Mouse (Mus musculus): Measurements from ENCODE around the gene Flna. TPM values are rescaled to one million over a fixed set of nuclear protein-coding genes. Genes with fewer than 3 reads are reported as not detected.
"Not testable (repeated sequence)": the region's sequence is repeated elsewhere in the genome, so short reads cannot be mapped to it uniquely, and the experiment has no call there.

Gene Flna
- total RNA-seq, 2 experiments from 2014 or later: 103 to 133 TPM

DNA sequence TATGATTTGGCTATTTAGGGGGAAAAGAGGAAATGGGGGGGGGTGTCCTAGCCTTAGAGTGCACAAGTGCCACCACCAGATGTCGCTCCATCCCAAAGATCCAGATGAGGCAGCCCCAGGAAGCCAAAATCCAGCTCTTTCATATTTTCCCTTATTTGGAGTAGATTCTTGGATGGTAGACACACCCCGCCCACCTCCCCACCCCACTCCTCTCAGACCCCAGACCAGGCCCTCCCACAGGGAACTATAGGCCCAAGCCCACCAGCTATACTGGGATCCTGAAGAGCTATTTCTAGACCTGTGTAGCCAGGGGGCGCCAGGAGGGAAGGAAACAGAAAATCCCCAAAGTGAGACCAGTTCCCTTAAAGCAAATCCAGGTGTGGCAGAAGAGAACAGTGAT, 969 bp downstream of the Flna start:
- no peak for ATAC-seq (replicated peaks; ENCODE audit: low FRiP score, poor library complexity, severe bottlenecking)

- no peak for ATAC-seq (replicated peaks; ENCODE audit: low FRiP score, poor library complexity, severe bottlenecking)
These were observed 2.9 kb downstream of the Flna start for GRCm38 (mm10) chrX:74246693-74247092.

GRCm38 (mm10) chrX:74246213-74246681, 3.4 kb downstream of the Flna start:
- peak; percentile 83 for ATAC-seq (replicated peaks; ENCODE audit: low FRiP score, poor library complexity, severe bottlenecking)

DNA sequence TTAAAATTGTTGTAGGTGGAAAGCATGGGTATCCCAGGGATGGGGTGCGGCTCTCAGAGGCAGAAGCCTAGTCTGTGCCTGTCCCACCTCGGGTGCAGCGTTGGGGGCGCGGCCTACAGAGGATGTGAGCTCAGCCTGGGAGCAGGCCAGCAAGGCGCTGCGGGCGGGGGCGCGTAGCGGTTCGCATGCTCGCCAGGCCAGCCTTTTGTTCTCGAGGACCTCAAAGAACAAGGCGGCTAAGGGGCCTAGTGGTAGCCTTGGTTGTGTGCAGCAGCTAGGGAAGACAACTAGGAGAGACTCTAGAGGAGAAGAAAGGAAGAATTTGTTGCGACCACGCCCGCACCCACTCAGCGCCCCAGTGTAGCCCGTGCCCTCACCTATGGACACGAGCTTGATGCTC, 3.9 kb downstream of the Flna start:
- peak; percentile 48 for ATAC-seq (replicated peaks; ENCODE audit: low FRiP score, poor library complexity, severe bottlenecking)

GRCm38 (mm10) chrX:74245107-74245506, 4.5 kb downstream of the Flna start:
- no peak for ATAC-seq (replicated peaks; ENCODE audit: low FRiP score, poor library complexity, severe bottlenecking)

GRCm38 (mm10) chrX:74244614-74245083, 5.0 kb downstream of the Flna start:
- ATAC-seq (replicated peaks; ENCODE audit: low FRiP score, poor library complexity, severe bottlenecking): no peak

DNA sequence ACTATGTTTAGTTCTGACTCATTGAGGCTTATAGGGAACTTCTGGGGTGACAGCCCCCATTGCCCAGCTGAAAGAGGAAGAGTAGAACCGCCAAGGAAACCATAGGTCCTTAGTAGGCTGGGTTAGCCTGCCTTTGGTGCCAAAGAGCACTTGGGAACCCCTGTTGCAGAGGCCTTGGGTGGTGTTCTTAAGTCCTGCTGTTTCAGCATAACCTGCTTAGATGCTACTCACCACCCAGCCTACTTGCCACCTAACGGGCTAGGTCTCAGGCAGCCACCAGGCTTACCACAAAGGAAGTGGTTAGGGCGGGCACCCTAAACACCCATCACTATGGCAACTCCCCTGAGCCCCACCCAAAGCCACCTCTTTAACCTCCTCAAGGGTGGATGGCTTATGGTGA, 5.8 kb downstream of the Flna start:
- ATAC-seq (replicated peaks; ENCODE audit: low FRiP score, poor library complexity, severe bottlenecking): peak; percentile 78

DNA sequence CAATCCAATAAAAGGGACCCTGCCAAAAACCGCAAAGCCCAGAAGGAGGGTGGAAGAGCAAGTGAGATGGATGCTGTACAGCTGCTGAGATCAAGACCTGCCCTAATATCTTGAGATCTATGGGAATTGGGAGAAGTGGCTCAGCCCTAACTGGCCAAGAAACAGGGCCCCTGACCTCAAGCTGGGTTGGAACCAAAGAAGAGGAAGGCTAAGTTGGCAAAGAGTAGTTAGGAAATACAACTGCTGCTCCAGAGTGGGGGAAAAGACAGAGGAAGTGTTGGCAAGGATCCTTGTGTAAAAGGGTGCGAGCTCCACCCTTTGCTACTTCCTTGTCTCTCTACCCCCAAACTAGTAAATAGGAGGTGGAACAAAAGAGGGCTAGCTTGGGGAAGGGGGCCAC, 6.2 kb downstream of the Flna start:
- no peak for ATAC-seq (replicated peaks; ENCODE audit: low FRiP score, poor library complexity, severe bottlenecking)

DNA sequence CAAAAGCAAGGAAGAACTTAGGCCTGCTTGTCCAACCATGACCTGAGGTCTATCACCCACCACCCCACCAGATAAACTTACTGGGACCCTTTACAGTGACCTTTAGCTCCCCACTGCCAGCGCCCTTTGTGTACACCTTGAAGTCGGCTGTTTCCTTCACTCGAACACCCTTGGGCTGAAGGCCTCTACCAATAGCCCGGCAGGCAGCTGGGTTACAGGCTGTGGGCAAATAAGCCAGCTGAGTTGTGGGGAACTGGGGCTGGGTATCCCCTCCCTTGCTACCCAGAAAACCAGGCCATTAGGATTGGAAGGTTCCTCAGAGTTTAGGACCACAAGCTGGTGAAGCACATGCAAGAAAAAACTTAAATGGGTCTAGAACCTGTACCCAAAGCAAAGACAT, 9.3 kb downstream of the Flna start:
- ATAC-seq (replicated peaks; ENCODE audit: low FRiP score, poor library complexity, severe bottlenecking): no peak

- ATAC-seq (replicated peaks; ENCODE audit: low FRiP score, poor library complexity, severe bottlenecking): no peak
These were observed 16.4 kb downstream of the Flna start for GRCm38 (mm10) chrX:74233196-74233595.

GRCm38 (mm10) chrX:74230038-74230437, 19.6 kb downstream of the Flna start:
- ATAC-seq (replicated peaks; ENCODE audit: low FRiP score, poor library complexity, severe bottlenecking): no peak

DNA sequence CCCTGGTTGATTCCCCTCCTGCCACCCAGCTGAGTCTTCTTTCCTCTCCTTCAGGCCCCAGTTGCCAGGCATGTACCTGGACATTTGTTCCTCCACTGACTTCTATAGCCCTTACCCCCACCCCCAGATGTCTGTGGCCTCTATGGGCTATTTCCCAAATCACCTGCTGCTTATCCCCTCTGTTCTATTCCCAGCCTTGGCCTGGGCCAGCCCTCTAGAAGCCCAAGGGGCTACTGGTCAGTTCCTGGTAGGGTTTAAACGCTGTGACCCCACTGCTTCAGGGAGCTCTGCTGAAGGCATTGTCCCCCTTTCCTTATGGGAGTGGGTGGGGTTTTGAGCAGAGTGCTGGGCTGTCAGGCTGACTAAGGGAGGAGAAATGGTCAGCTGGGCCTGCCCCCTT, 29.5 kb downstream of the Flna start:
- not testable (repeated sequence) for ATAC-seq (replicated peaks; ENCODE audit: low FRiP score, poor library complexity, severe bottlenecking)

- no peak for ATAC-seq (replicated peaks; ENCODE audit: low FRiP score, poor library complexity, severe bottlenecking)
These were observed 30.2 kb downstream of the Flna start for GRCm38 (mm10) chrX:74219449-74219848.

DNA sequence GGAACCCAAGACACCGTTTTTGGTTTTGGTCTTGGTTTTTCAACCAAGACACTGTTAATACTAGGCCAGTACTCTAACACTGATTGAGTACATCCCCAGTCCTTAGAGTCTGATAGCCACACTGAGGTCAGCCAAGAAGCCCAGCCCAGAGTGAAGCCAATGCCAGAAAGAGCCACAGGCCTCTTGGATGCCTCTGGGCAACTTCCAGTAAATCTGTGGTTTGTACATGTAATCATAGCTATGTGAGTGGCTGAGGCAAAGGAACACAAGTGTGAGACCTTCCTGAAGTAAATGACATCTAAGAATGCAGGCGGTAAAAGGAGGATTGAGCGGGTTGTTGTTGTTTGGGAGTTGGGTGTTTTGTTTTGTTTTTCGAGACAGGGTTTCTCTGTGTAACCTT, 31.1 kb downstream of the Flna start:
- no peak for ATAC-seq (replicated peaks; ENCODE audit: low FRiP score, poor library complexity, severe bottlenecking)

DNA sequence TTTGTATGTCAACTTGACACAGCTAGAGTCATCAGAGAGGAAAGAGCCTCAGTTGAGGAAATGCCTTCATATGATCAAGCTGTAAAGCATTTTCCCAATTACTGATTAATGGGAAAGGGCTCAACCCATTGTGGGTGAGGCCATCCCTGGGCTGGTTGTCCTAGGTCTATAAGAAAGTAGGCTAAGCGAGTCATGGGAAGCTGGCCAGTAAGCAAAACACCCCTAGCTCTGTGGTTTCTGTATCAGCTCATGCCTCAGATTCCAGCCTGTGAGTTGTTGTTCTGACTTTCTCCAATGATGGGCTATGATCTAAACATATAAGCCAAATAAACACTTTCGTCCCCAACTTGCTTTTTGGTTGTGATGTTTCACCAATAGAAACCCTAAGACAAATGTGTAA, 46.1 kb downstream of the Flna start:
- no peak for ATAC-seq (replicated peaks; ENCODE audit: low FRiP score, poor library complexity, severe bottlenecking)

DNA sequence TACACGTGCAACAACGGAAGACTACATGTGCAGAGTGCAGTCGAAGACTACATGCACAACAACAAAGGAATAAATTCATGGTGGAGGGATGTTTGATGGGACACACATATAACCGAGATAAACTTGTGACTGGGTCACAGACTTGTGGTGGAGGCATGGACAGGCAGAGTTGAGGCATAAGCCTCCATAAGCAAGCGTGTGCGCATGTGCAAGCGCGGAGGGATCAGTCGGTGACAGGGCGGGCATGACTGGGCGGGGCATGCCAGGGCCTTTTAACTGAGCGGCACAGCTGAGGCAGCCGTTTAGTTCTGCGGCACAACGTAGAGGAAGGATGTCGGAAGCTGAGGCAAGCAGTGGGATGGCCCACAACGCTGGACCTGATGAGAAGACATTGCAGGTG, 72.7 kb downstream of the Flna start, which contains the start of gene Tktl1:
TSS of gene Tktl1 (plus strand) at position 301 of the 400 bp plus-strand sequence.
- ATAC-seq (replicated peaks; ENCODE audit: low FRiP score, poor library complexity, severe bottlenecking): no peak

Other genes starting within 250 kb of the Flna start
- 81.3 and 83.6 TPM in 2 replicates for gene Irak1, start 225.9 kb downstream of the Flna start, total RNA-seq (2015; ENCODE audit: low replicate concordance)
- 58.8 and 59.3 TPM in 2 replicates for gene Irak1, start 225.9 kb downstream of the Flna start, total RNA-seq (2017; ENCODE audit: low replicate concordance)
- gene Opn1mw, start 122.4 kb downstream of the Flna start, total RNA-seq (2015; ENCODE audit: low replicate concordance): not detected in 2 replicates
- gene Opn1mw, start 122.4 kb downstream of the Flna start, total RNA-seq (2017; ENCODE audit: low replicate concordance): not detected in 2 replicates
- 26.3 and 37.3 TPM in 2 replicates for gene Mecp2, start 114.5 kb downstream of the Flna start, total RNA-seq (2015; ENCODE audit: low replicate concordance)
- gene Mecp2, start 114.5 kb downstream of the Flna start, total RNA-seq (2017; ENCODE audit: low replicate concordance): 24.9 and 28.2 TPM in 2 replicates
- gene Tex28, start 82.0 kb downstream of the Flna start, total RNA-seq (2015; ENCODE audit: low replicate concordance): not detected in 2 replicates
- not detected in 2 replicates for gene Tex28, start 82.0 kb downstream of the Flna start, total RNA-seq (2017; ENCODE audit: low replicate concordance)
- gene Tktl1, start 72.6 kb downstream of the Flna start, total RNA-seq (2015; ENCODE audit: low replicate concordance): not detected in 2 replicates
- not detected in 2 replicates for gene Tktl1, start 72.6 kb downstream of the Flna start, total RNA-seq (2017; ENCODE audit: low replicate concordance)
- 39.3 and 44.4 TPM in 2 replicates for gene Emd, start 4.9 kb upstream of the Flna start, total RNA-seq (2015; ENCODE audit: low replicate concordance)
- 23.2 and 29.5 TPM in 2 replicates for gene Emd, start 4.9 kb upstream of the Flna start, total RNA-seq (2017; ENCODE audit: low replicate concordance)
- gene Rpl10, start 21.0 kb upstream of the Flna start, total RNA-seq (2015; ENCODE audit: low replicate concordance): 718 and 731 TPM in 2 replicates
- gene Rpl10, start 21.0 kb upstream of the Flna start, total RNA-seq (2017; ENCODE audit: low replicate concordance): 354 and 377 TPM in 2 replicates
- gene Taz, start 32.1 kb upstream of the Flna start, total RNA-seq (2015; ENCODE audit: low replicate concordance): 41.8 and 53.2 TPM in 2 replicates
- 13.8 and 18.6 TPM in 2 replicates for gene Taz, start 32.1 kb upstream of the Flna start, total RNA-seq (2017; ENCODE audit: low replicate concordance)
- gene Dnase1l1, start 32.5 kb upstream of the Flna start, total RNA-seq (2015; ENCODE audit: low replicate concordance): 108 and 154 TPM in 2 replicates
- gene Dnase1l1, start 32.5 kb upstream of the Flna start, total RNA-seq (2017; ENCODE audit: low replicate concordance): 73.7 and 110 TPM in 2 replicates
- 251 and 260 TPM in 2 replicates for gene Atp6ap1, start 47.3 kb upstream of the Flna start, total RNA-seq (2015; ENCODE audit: low replicate concordance)
- gene Atp6ap1, start 47.3 kb upstream of the Flna start, total RNA-seq (2017; ENCODE audit: low replicate concordance): 152 and 179 TPM in 2 replicates
- gene Gdi1, start 55.2 kb upstream of the Flna start, total RNA-seq (2015; ENCODE audit: low replicate concordance): 185 and 200 TPM in 2 replicates
- gene Gdi1, start 55.2 kb upstream of the Flna start, total RNA-seq (2017; ENCODE audit: low replicate concordance): 65.1 and 108 TPM in 2 replicates
- 20.5 and 38.1 TPM in 2 replicates for gene Fam50a, start 63.2 kb upstream of the Flna start, total RNA-seq (2015; ENCODE audit: low replicate concordance)
- 30.1 and 43.0 TPM in 2 replicates for gene Fam50a, start 63.2 kb upstream of the Flna start, total RNA-seq (2017; ENCODE audit: low replicate concordance)
- gene Plxna3, start 79.2 kb upstream of the Flna start, total RNA-seq (2015; ENCODE audit: low replicate concordance): not detected in 2 replicates
- not detected in 2 replicates for gene Plxna3, start 79.2 kb upstream of the Flna start, total RNA-seq (2017; ENCODE audit: low replicate concordance)
- 15.1 and 20.9 TPM in 2 replicates for gene Lage3, start 103.8 kb upstream of the Flna start, total RNA-seq (2015; ENCODE audit: low replicate concordance)
- gene Lage3, start 103.8 kb upstream of the Flna start, total RNA-seq (2017; ENCODE audit: low replicate concordance): 8.2 and 9.5 TPM in 2 replicates
- gene Ubl4a, start 123.4 kb upstream of the Flna start, total RNA-seq (2015; ENCODE audit: low replicate concordance): 32.4 and 36.9 TPM in 2 replicates
- gene Ubl4a, start 123.4 kb upstream of the Flna start, total RNA-seq (2017; ENCODE audit: low replicate concordance): 5.3 and 11.0 TPM in 2 replicates
- gene Slc10a3, start 123.5 kb upstream of the Flna start, total RNA-seq (2015; ENCODE audit: low replicate concordance): 1.8 and 9.6 TPM in 2 replicates
- 2.2 TPM in 1 of 2 replicates, not detected in the other for gene Slc10a3, start 123.5 kb upstream of the Flna start, total RNA-seq (2017; ENCODE audit: low replicate concordance)
- gene Fam3a, start 143.5 kb upstream of the Flna start, total RNA-seq (2015; ENCODE audit: low replicate concordance): 6.3 and 12.3 TPM in 2 replicates
- 0.68 and 3.6 TPM in 2 replicates for gene Fam3a, start 143.5 kb upstream of the Flna start, total RNA-seq (2017; ENCODE audit: low replicate concordance)
- gene Ikbkg, start 143.5 kb upstream of the Flna start, total RNA-seq (2015; ENCODE audit: low replicate concordance): 5.4 and 16.2 TPM in 2 replicates
- 12.8 and 16.8 TPM in 2 replicates for gene Ikbkg, start 143.5 kb upstream of the Flna start, total RNA-seq (2017; ENCODE audit: low replicate concordance)
- 63.7 and 64.9 TPM in 2 replicates for gene G6pdx, start 179.4 kb upstream of the Flna start, total RNA-seq (2015; ENCODE audit: low replicate concordance)
- gene G6pdx, start 179.4 kb upstream of the Flna start, total RNA-seq (2017; ENCODE audit: low replicate concordance): 38.5 and 45.2 TPM in 2 replicates
- not detected in 2 replicates for gene Gm6880, start 231.6 kb upstream of the Flna start, total RNA-seq (2015; ENCODE audit: low replicate concordance)
- not detected in 2 replicates for gene Gm6880, start 231.6 kb upstream of the Flna start, total RNA-seq (2017; ENCODE audit: low replicate concordance)